Mouse (Mus musculus) central nervous system, embryonic 14 days (tissue): Measurements from ENCODE around the gene Igsf9b. TPM values are rescaled to one million over a fixed set of nuclear protein-coding genes. Genes with fewer than 3 reads are reported as not detected.

ENCODE experiments used
- polyA plus RNA-seq: library from polyadenylated mRNA; depleted of rRNA; stranded (reverse); fragments of >200 nt; gene quantifications from 2 replicates; pipeline ENCODE4 v1.2.3, GENCODE M21; 2012; rRNA removed

The Igsf9b gene
- 6.2 and 7.2 TPM in 2 replicates for polyA plus RNA-seq

DNA sequence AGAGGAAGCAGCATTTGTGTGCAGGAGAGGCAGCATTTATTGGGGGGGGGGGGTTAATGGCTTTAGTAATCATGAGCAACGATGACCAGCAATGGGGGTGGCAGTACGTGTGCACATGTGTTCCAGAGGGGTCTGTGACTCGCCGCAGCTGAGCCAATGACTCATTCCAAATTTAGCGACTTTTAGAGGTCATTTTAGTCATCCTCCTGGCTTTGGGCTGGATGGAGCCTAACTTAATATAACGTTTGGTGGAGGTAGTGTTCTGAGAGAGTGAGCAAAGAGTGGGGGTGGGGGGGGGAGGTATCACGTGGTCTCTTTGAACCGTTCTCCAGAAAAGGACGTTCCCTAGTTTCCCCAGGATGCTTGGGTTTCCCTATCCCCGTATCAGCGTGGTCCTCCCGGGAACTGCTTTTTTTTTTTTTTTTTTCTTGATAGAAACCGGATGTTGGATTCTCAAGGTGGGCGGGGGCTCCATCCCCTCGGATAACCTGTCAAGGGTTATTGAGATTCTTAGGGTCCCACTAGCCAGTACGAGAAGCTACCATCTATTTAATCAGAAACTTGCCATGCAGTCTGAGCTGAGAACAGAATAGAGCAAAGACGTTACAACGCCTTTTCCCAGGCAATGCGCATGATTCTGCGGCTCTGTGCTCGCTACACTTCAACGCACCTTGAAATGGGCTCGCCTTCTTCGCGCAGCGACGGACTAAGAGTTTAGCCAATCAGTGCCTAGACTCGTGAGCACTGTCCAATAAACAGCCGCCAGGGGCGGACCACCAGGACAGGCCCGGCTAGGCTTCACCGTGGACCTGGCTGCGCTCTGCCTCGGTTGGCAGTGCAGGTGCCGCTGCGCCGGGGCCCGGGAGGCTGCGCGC lies at the start of gene Igsf9b:
TSS of gene Igsf9b (plus strand) at position 794 of the 875 bp plus-strand sequence.

DNA sequence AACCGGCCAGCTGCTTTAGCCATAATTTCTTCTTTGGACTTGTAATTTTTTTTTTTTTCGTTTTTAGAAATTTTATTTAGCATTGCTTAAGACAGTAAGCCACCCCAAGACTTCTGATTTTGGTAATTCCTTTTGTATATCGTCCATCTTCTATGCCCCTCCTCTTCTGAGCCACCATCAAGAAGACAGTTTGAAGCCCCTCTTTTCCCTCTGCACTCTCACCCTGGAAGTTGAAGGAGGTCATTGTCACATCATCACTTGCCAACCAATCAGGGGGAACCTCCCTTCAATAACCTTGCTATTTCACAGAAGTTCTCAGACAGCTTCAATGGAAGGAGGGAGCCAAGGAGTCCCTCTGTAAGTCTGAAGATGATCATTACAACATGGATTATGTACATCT lies 97.5 kb downstream of the Igsf9b start, which contains the start of gene Spata19:
TSS of gene Spata19 (plus strand) at position 301 of the 400 bp plus-strand sequence.

Other genes starting within 250 kb of the Igsf9b start
- gene Jam3, start 143.8 kb upstream of the Igsf9b start, polyA plus RNA-seq: 69.5 and 69.7 TPM in 2 replicates
- 0.26 and 0.38 TPM in 2 replicates for gene Spata19, start 97.6 kb downstream of the Igsf9b start, polyA plus RNA-seq